Mouse (Mus musculus) telencephalon, adult 2 months (tissue): ENCODE data around the gene Pcgf3.

Experiments used
- DNase-seq: peaks from one replicate; pipeline ENCODE4 v3.0.0-alpha.2; 2011; ENCODE audit warnings: low read depth, low spot score

Gene Pcgf3

GRCm38 (mm10) chr5:108554041-108554440, 93.0 kb downstream of the Pcgf3 start:
- no peak for DNase-seq
